Mouse (Mus musculus) thymus, adult 2 months (tissue): ENCODE results near the gene Hsf2bp. TPM values are rescaled to one million over a fixed set of nuclear protein-coding genes. Genes with fewer than 3 reads are reported as not detected.

Experiments
- DNase-seq: peaks from one replicate; pipeline ENCODE4 v3.0.0; 2021
- H3K27ac ChIP-seq: fragments of 200-500 bp; 2 replicates; pipeline ENCODE4 v1.5.1; 2012; ENCODE audit warnings: low read length, control low read depth; ENCODE audit not compliant: control insufficient read depth, insufficient read depth
- H3K27me3 ChIP-seq: fragments of 200-500 bp; 2 replicates; pipeline ENCODE4 v1.6.1; 2012; ENCODE audit warnings: mild to moderate bottlenecking, low read length, moderate library complexity, mixed read lengths; ENCODE audit not compliant: control insufficient read depth, insufficient read depth
- H3K36me3 ChIP-seq: fragments of 200-500 bp; 2 replicates; pipeline ENCODE4 v1.6.1; 2012; ENCODE audit warnings: mild to moderate bottlenecking, low read length, moderate library complexity; ENCODE audit not compliant: control insufficient read depth, insufficient read depth
- H3K4me1 ChIP-seq: fragments of 200-500 bp; replicated peaks from 2 replicates; pipeline ENCODE4 v1.6.1; 2012; ENCODE audit warnings: low read length; ENCODE audit not compliant: control insufficient read depth, insufficient read depth
- H3K4me3 ChIP-seq: fragments of 200-500 bp; 2 replicates; pipeline ENCODE4 v1.5.1; 2012; ENCODE audit warnings: mild to moderate bottlenecking, low read length, control low read depth, moderate library complexity; ENCODE audit not compliant: control insufficient read depth, insufficient read depth
- CTCF ChIP-seq: fragments of 200-500 bp; IDR thresholded peaks from 2 replicates; pipeline ENCODE4 v1.5.1; 2012; ENCODE audit warnings: mild to moderate bottlenecking, control low read depth, low read length, moderate library complexity, borderline replicate concordance; ENCODE audit not compliant: control insufficient read depth, poor library complexity, insufficient read depth; ENCODE audit errors: extremely low read depth
- POLR2A ChIP-seq: fragments of 200-500 bp; IDR thresholded peaks from 2 replicates; pipeline ENCODE4 v1.6.1; 2012; ENCODE audit warnings: mild to moderate bottlenecking, low read length, control low read depth, moderate library complexity; ENCODE audit not compliant: control insufficient read depth, poor library complexity, insufficient read depth; ENCODE audit errors: extremely low read depth
- WGBS: fragments of 180-500 bp; shearing (Covaris S2); methylation state at CpG from one replicate; pipeline ENCODE4 v1.1.7; 2018; 5-methylcytosine and 5-hydroxymethylcytosine counted together
- polyA plus RNA-seq: library from polyadenylated mRNA; depleted of rRNA; stranded (reverse); fragments of >200 nt; gene quantifications from 2 replicates; pipeline ENCODE4 v1.2.3, GENCODE M21; 2012

Hsf2bp gene
- polyA plus RNA-seq, 1 experiment: 0.54 TPM

- Histone ChIP-seq H3K4me3 (no peak overlapping the region), H3K27me3 (no peaks in the 10 kb centered on the region), H3K36me3 (no peaks in the 10 kb centered on the region), H3K4me1 (peaks cover 7% of the 10 kb centered on the region; the same call in 1 of the 2 replicates), H3K27ac (peak overlapping the region; percentile 11; the same call in 1 of the 2 replicates)
- DNase-seq: no peak
- 91% methylated on average over 7 of the region's 7 CpGs for WGBS
- TF ChIP-seq POLR2A: no peak
- TF ChIP-seq CTCF: no peak
Measured at GRCm38 (mm10) chr17:31931499-31931898, 104.7 kb downstream of the Hsf2bp start.

GRCm38 (mm10) chr17:31929844-31930715 is 106.1 kb downstream of the Hsf2bp start:
- WGBS: 76% methylated on average over 13 of the region's 13 CpGs
- H3K4me1 ChIP-seq: peaks cover 7% of the 10 kb centered on the region; the same call in 1 of the 2 replicates
- TF ChIP-seq CTCF (no peak), POLR2A (no peak)
- no peaks in the 10 kb centered on the region for H3K36me3 ChIP-seq
- no peak for DNase-seq
- H3K27me3 ChIP-seq: no peaks in the 10 kb centered on the region
- H3K27ac ChIP-seq: no peak overlapping the region
- H3K4me3 ChIP-seq: no peak overlapping the region

- Histone ChIP-seq H3K36me3 (no peaks in the 10 kb centered on the region), H3K4me1 (peaks cover 7% of the 10 kb centered on the region; the same call in 1 of the 2 replicates), H3K27ac (no peak overlapping the region), H3K27me3 (no peaks in the 10 kb centered on the region), H3K4me3 (no peak overlapping the region)
- TF ChIP-seq CTCF (no peak), POLR2A (no peak)
- no peak for DNase-seq
- WGBS: 94% methylated on average over 6 of the region's 6 CpGs
Measured at GRCm38 (mm10) chr17:31929032-31929431, 107.1 kb downstream of the Hsf2bp start.

GRCm38 (mm10) chr17:31927895-31928626 is 108.1 kb downstream of the Hsf2bp start:
- H3K27me3 ChIP-seq: no peaks in the 10 kb centered on the region
- 91% methylated on average over 10 of the region's 10 CpGs for WGBS
- DNase-seq: no peak
- H3K36me3 ChIP-seq: no peaks in the 10 kb centered on the region
- H3K4me3 ChIP-seq: no peak overlapping the region
- H3K4me1 ChIP-seq: peaks cover 7% of the 10 kb centered on the region; the same call in 1 of the 2 replicates
- no peak for TF ChIP-seq POLR2A
- no peak overlapping the region for H3K27ac ChIP-seq

- Histone ChIP-seq H3K27me3 (no peaks in the 10 kb centered on the region), H3K4me1 (0 out of 2 replicates have a peak, but pooled peaks cover 3% of the 10 kb centered on the region), H3K4me3 (no peak overlapping the region), H3K36me3 (no peaks in the 10 kb centered on the region), H3K27ac (no peak overlapping the region)
- TF ChIP-seq CTCF (no peak), POLR2A (no peak)
- 82% methylated on average over 4 of the region's 4 CpGs for WGBS
- DNase-seq: no peak
Measured at GRCm38 (mm10) chr17:31924229-31924628, 111.9 kb downstream of the Hsf2bp start.

- TF ChIP-seq CTCF (no peak), POLR2A (no peak)
- 63% methylated on average over 7 of the region's 7 CpGs for WGBS
- no peaks in the 10 kb centered on the region for H3K36me3 ChIP-seq
Measured at GRCm38 (mm10) chr17:31923310-31923970, 112.7 kb downstream of the Hsf2bp start.

More at GRCm38 (mm10) chr17:31923310-31923970, 112.7 kb downstream of the Hsf2bp start:
- no peaks in the 10 kb centered on the region for H3K27me3 ChIP-seq
- no peak for DNase-seq
- no peak overlapping the region for H3K27ac ChIP-seq
- no peak overlapping the region for H3K4me3 ChIP-seq
- H3K4me1 ChIP-seq: 0 out of 2 replicates have a peak, but pooled peaks cover 3% of the 10 kb centered on the region
